Mouse (Mus musculus): ENCODE measurements at regions not wholly inside any gene's neighbourhood (a gene's known extent, or its start where the extent isn't known, plus 50 kb on each side); places are given as distances from the start of the nearest gene placed in this dataset.

DNA sequence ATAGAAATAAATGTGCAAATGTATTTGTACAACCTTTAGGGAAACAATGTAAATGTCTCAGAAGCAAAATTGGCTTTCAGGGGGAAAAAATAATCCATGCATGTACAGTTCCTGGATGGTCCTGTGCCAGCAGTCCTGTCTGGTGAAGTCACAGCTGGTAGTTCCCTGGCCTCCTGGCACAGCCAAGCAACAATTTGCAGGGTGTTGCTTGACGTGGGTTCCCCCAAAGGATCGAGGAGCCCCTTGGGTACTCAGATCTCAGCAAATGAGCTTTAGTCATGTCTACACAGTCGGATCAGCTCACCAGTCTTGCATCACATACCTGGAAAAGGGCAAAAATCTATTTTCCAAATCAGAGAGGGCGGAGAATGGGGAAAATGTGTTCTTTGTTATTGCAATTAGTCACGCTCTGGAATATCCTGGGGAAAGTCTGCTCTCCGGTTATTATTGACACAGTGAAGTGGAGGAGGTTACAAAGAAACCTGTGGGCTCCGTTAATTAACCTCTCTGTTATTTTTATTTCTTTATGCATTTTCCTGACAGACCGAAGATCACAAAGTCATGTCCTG is 106.9 kb downstream of the Tex36 start:
- DNase-seq = no peak
- Histone ChIP-seq H3K4me1 (ENCODE audit: control insufficient read depth, insufficient read depth, low read length) (no peaks in the 10 kb centered on the region), H3K4me3 (replicated peaks; ENCODE audit: extremely low read depth, low read depth, low read length) (no peak overlapping the region)
- TF ChIP-seq CTCF (IDR thresholded peaks at IDR 0.05; ENCODE audit: insufficient read depth, low read length) (no peak), POLR2A (IDR thresholded peaks at IDR 0.05; ENCODE audit: borderline replicate concordance, extremely low read depth, low read depth, low read length) (no peak)
- 64% methylated on average over 8 of the region's 8 CpGs for WGBS

DNA sequence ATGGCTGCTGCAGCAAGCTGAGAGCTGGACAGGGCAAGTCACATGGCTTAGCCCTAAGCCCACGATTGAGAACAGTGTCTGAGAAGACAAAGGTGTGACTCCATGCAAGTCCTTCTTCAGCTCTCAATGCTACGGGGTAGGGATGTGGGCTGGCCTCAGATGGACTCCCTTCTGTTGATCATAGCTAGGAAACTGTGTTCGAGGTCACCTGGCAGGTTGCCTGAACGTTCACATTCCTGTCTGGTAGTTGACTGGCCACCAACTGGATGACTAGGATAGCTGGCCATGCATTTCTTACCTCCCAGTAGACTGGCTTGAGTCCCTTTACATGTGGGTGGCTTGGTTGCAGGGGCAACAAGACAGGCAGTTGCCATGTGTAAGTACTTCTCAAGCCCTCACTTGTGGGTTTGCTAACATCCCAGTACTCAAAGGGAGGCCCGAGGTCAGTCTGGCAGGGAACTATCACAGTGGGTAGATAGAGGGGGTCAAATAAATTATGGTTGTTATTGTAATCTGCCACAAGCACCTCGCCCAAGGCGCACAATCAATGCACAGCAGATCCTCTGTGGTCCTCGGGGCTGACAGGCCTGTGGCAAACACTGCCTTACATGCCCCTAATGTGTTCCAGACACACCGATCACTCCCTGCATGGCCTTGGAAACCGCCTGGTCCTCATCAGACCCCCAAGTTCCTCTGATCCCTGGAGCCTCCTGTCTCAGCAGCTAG is 107.5 kb downstream of the Tex36 start:
- WGBS = 62% methylated on average over 10 of the region's 10 CpGs
- DNase-seq = no peak
- Histone ChIP-seq H3K4me1 (ENCODE audit: control insufficient read depth, insufficient read depth, low read length) (no peaks in the 10 kb centered on the region), H3K4me3 (replicated peaks; ENCODE audit: extremely low read depth, low read depth, low read length) (no peak overlapping the region)
- no peak for TF ChIP-seq POLR2A (IDR thresholded peaks at IDR 0.05; ENCODE audit: borderline replicate concordance, extremely low read depth, low read depth, low read length)
- TF ChIP-seq CTCF (IDR thresholded peaks at IDR 0.05; ENCODE audit: insufficient read depth, low read length) = no peak

DNA sequence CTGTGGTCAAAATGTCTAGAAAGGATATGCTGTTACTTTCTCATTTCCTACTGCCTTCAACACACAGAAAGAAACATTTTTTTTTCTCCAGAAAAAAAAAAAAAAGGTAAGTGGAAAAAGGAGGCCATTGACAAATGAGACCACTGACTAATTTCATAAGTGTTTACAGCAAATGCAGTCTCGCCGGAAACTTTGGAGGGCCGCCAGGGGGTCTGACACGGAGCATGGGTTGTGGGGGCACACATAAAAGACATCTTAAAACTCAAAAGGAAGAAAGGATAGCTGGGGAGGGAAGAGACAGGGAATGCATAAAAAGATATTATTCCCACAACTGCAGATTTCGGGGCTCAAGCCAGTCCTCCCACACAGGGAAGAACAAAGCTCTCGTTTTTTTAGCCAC is 109.3 kb downstream of the Tex36 start:
- H3K4me1 ChIP-seq (ENCODE audit: control insufficient read depth, insufficient read depth, low read length) = no peaks in the 10 kb centered on the region
- no peak for DNase-seq
- H3K4me3 ChIP-seq (replicated peaks; ENCODE audit: extremely low read depth, low read depth, low read length) = no peak overlapping the region
- 22% methylated on average over 6 of the region's 6 CpGs for WGBS
- TF ChIP-seq CTCF (IDR thresholded peaks at IDR 0.05; ENCODE audit: insufficient read depth, low read length) (no peak), POLR2A (IDR thresholded peaks at IDR 0.05; ENCODE audit: borderline replicate concordance, extremely low read depth, low read depth, low read length) (no peak)

DNA sequence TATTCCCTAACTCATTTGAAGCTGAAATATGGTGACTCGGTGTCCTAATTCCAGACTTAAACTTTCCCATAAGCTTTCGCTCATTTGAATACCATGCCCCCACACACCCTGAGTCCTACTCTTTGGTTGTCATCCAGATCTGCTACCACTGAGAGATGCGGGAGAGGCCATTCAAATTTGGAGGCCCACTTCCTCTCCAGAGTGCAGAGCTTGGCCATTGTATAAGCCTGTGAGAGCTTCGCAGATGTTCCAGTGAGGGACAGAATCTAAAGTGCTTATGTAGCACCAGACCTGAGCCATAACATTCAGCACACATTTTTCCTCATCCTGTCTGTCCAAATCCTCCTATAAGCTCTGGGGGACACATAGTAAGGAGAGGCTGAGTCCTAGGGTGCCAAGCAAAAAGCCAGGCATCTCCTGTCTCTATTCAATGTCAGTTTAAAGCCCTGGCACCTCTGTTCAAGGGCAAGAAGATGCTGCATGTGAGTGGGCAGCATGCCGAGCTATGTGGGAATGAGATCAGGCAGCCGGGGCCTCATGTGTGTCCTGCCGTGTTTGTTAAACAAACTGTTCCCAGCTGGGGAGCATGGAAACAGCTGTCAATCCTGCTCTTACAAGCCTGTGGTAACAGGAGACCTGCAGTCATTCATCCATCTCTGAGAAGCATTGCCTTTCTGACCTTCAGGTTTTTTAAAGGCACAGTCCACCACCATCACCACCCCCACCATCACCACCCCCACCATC is 113.9 kb downstream of the Tex36 start:
- no peak for TF ChIP-seq CTCF (IDR thresholded peaks at IDR 0.05; ENCODE audit: insufficient read depth, low read length)
- TF ChIP-seq POLR2A (IDR thresholded peaks at IDR 0.05; ENCODE audit: borderline replicate concordance, extremely low read depth, low read depth, low read length) = no peak
- H3K4me3 ChIP-seq (replicated peaks; ENCODE audit: extremely low read depth, low read depth, low read length) = no peak overlapping the region
- 45% methylated on average over 7 of the region's 7 CpGs for WGBS
- DNase-seq = no peak
- H3K4me1 ChIP-seq (ENCODE audit: control insufficient read depth, insufficient read depth, low read length) = no peaks in the 10 kb centered on the region

DNA sequence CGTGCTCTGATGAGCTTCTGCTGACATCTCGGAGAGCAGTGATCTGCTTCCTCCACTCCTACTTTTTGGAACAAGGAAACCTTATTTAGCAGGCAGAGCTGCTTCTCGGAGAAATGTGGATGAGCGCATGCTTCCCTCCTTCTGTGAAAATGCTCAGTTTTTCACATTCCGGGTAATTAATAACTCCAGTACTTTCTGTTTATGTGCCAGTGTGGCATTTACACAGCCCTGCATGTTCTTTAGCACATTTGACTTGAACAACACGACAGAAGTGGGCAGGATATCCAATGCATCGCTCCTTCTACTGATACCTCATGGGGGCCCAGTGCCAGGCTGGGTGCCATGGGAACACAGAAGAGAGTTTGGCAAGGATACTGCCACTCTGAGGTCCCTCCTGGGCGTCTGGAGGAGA is 117.5 kb downstream of the Tex36 start:
- no peak overlapping the region for H3K4me3 ChIP-seq (replicated peaks; ENCODE audit: extremely low read depth, low read depth, low read length)
- WGBS = 66% methylated on average over 8 of the region's 8 CpGs
- TF ChIP-seq POLR2A (IDR thresholded peaks at IDR 0.05; ENCODE audit: borderline replicate concordance, extremely low read depth, low read depth, low read length) = no peak
- no peak for TF ChIP-seq CTCF (IDR thresholded peaks at IDR 0.05; ENCODE audit: insufficient read depth, low read length)
- H3K4me1 ChIP-seq (ENCODE audit: control insufficient read depth, insufficient read depth, low read length) = no peaks in the 10 kb centered on the region
- no peak for DNase-seq

DNA sequence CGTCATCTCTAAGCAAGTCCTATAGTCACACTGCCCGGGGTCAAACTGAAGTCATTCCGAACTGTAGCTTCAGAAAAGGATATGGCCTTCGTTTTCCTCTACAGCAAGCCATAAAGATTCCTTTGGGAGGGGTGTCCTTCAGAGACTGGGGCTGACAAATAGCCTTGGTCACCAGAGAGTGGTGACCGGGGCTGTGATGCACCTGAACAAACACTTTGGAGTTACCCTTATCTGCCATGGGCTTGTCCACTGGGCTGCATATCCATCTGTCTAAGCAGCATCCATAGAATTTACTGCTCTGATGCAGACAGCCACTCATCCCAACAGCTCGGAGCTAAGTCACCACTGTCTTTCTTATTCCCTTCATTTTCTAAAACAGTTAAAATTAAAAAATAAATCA is 120.4 kb downstream of the Tex36 start:
- 61% methylated on average over 6 of the region's 6 CpGs for WGBS
- H3K4me1 ChIP-seq (ENCODE audit: control insufficient read depth, insufficient read depth, low read length) = no peaks in the 10 kb centered on the region
- H3K4me3 ChIP-seq (replicated peaks; ENCODE audit: extremely low read depth, low read depth, low read length) = no peak overlapping the region
- DNase-seq = no peak
- no peak for TF ChIP-seq POLR2A (IDR thresholded peaks at IDR 0.05; ENCODE audit: borderline replicate concordance, extremely low read depth, low read depth, low read length)
- no peak for TF ChIP-seq CTCF (IDR thresholded peaks at IDR 0.05; ENCODE audit: insufficient read depth, low read length)

DNA sequence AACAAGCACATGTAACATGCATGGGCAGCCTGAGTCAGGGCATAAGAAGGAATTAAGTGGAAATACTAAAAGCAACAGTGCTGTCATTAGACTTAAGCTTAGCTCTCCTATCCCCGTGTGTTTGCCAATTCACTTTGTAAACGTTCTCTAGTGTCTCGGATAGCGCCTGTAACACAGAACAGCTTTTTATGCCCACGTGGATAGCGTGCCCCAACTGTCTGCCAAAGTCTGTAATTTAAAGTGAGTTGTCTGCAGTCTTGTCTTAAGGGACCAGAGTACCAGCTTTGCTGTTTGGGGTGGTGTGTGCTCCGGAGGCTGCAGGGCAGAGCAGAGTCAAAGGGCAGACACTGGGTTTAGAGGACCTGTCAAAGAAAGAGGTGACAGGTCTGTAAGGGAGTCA is 122.3 kb downstream of the Tex36 start:
- 35% methylated on average over 7 of the region's 7 CpGs for WGBS

DNA sequence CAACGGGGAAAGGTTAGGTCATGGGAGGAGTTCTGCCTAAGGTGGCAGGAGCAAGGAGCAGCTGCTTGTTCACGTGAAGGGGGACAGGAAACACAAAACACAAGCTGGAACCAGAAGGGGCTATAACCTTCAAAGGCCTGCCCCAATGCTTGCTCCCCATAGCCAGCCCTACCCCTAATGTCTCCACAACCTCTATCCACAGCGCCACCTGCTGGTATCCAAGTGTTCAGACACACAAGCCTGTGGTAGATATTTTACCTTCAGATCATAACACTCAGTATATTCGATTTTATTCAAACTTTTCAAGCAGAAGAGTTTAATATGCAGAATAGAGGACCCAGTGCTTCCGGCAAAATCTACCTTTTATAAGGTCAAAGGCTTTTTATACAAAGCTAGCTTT is 124.0 kb downstream of the Tex36 start:
- H3K4me1 ChIP-seq (ENCODE audit: control insufficient read depth, insufficient read depth, low read length) = no peaks in the 10 kb centered on the region
- no peak overlapping the region for H3K4me3 ChIP-seq (replicated peaks; ENCODE audit: extremely low read depth, low read depth, low read length)
- TF ChIP-seq CTCF (IDR thresholded peaks at IDR 0.05; ENCODE audit: insufficient read depth, low read length) = no peak
- TF ChIP-seq POLR2A (IDR thresholded peaks at IDR 0.05; ENCODE audit: borderline replicate concordance, extremely low read depth, low read depth, low read length) = no peak
- no peak for DNase-seq
- WGBS = 74% methylated on average over 5 of the region's 5 CpGs

More for the DNA sequence above, 122.3 kb downstream of the Tex36 start:
- Histone ChIP-seq H3K4me1 (ENCODE audit: control insufficient read depth, insufficient read depth, low read length) (no peaks in the 10 kb centered on the region), H3K4me3 (replicated peaks; ENCODE audit: extremely low read depth, low read depth, low read length) (no peak overlapping the region)
- no peak for TF ChIP-seq POLR2A (IDR thresholded peaks at IDR 0.05; ENCODE audit: borderline replicate concordance, extremely low read depth, low read depth, low read length)
- no peak for TF ChIP-seq CTCF (IDR thresholded peaks at IDR 0.05; ENCODE audit: insufficient read depth, low read length)
- DNase-seq = no peak

DNA sequence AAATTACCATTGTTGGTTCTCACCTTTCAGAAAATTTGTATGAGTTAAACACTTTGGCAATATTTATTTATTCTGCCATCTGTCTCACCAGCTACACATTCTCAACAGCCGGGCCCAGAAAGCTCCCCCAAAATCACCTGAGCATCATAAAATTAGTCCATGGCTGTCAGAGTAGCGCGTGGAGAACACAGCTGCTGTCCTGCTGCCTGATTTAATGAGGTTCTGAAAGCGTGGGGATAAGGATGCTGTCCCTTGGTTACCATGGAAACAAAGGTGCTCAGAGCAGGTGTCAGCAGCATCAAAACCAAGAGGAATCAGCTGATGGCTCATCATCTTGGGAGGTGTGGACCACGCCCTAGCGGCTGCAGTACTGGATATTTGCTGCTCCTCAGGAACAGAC is 124.7 kb downstream of the Tex36 start:
- TF ChIP-seq CTCF (IDR thresholded peaks at IDR 0.05; ENCODE audit: insufficient read depth, low read length) (no peak), POLR2A (IDR thresholded peaks at IDR 0.05; ENCODE audit: borderline replicate concordance, extremely low read depth, low read depth, low read length) (no peak)
- 94% methylated on average over 6 of the region's 6 CpGs for WGBS
- H3K4me1 ChIP-seq (ENCODE audit: control insufficient read depth, insufficient read depth, low read length) = no peaks in the 10 kb centered on the region
- no peak overlapping the region for H3K4me3 ChIP-seq (replicated peaks; ENCODE audit: extremely low read depth, low read depth, low read length)
- no peak for DNase-seq
